Mouse (Mus musculus): ENCODE measurements around the gene Sfxn1.

Gene Sfxn1

GRCm38 (mm10) chr13:54071606-54072331 is at the start of gene Sfxn1:
Gene Sfxn1, plus strand, starts transcription at chr13:54071869.
- peak; percentile 62 to 65 for DNase-seq

- DNase-seq = peak; percentile 32 to 34
These were observed 48.4 kb upstream of the Sfxn1 start for GRCm38 (mm10) chr13:54023311-54023710.

- DNase-seq = no peak
These were observed 44.6 kb upstream of the Sfxn1 start for GRCm38 (mm10) chr13:54027079-54027478.

GRCm38 (mm10) chr13:54033653-54034052 is 38.0 kb upstream of the Sfxn1 start:
- DNase-seq = no peak

GRCm38 (mm10) chr13:54035541-54035940 is 36.1 kb upstream of the Sfxn1 start:
- no peak for DNase-seq

- no peak for DNase-seq
These were observed 33.7 kb upstream of the Sfxn1 start for GRCm38 (mm10) chr13:54037936-54038335.

GRCm38 (mm10) chr13:54040256-54040655 is 31.4 kb upstream of the Sfxn1 start:
- DNase-seq = peak; percentile 49 to 55

- DNase-seq = no peak
These were observed 22.9 kb upstream of the Sfxn1 start for GRCm38 (mm10) chr13:54048679-54049352.

GRCm38 (mm10) chr13:54051641-54052040 is 20.0 kb upstream of the Sfxn1 start:
- DNase-seq = no peak

- DNase-seq = no peak
These were observed 16.7 kb upstream of the Sfxn1 start for GRCm38 (mm10) chr13:54054962-54055361.

GRCm38 (mm10) chr13:54055448-54055861 is 16.2 kb upstream of the Sfxn1 start, which contains the start of gene Drd1:
Gene Drd1, minus strand, starts transcription at chr13:54055705.
- peak; percentile 77 to 78 for DNase-seq

- no peak for DNase-seq
These were observed 9.6 kb upstream of the Sfxn1 start for GRCm38 (mm10) chr13:54062068-54062467.

GRCm38 (mm10) chr13:54063292-54063691 is 8.4 kb upstream of the Sfxn1 start:
- DNase-seq = peak in 1 of 2 experiments; percentile 29

- no peak for DNase-seq
These were observed 5.5 kb upstream of the Sfxn1 start for GRCm38 (mm10) chr13:54066081-54066746.

- DNase-seq = no peak
These were observed 4.0 kb upstream of the Sfxn1 start for GRCm38 (mm10) chr13:54067617-54068166.

GRCm38 (mm10) chr13:54071011-54071410 is 658 bp upstream of the Sfxn1 start:
- DNase-seq = no peak

- DNase-seq = no peak
These were observed 923 bp downstream of the Sfxn1 start for GRCm38 (mm10) chr13:54072526-54073057.

GRCm38 (mm10) chr13:54073066-54073465 is 1.4 kb downstream of the Sfxn1 start:
- DNase-seq = no peak

- DNase-seq = no peak
These were observed 1.8 kb downstream of the Sfxn1 start for GRCm38 (mm10) chr13:54073491-54073890.

GRCm38 (mm10) chr13:54075416-54075815 is 3.7 kb downstream of the Sfxn1 start:
- DNase-seq = no peak

GRCm38 (mm10) chr13:54076051-54076450 is 4.4 kb downstream of the Sfxn1 start:
- no peak for DNase-seq

GRCm38 (mm10) chr13:54076762-54077460 is 5.2 kb downstream of the Sfxn1 start:
- no peak for DNase-seq
